Mouse (Mus musculus): ENCODE results near the gene Gtdc1. TPM values are rescaled to one million over a fixed set of nuclear protein-coding genes. Genes with fewer than 3 reads are reported as not detected.

The Gtdc1 gene
- polyA plus RNA-seq, 1 experiment from 2014 or later, result 13.6 TPM

DNA sequence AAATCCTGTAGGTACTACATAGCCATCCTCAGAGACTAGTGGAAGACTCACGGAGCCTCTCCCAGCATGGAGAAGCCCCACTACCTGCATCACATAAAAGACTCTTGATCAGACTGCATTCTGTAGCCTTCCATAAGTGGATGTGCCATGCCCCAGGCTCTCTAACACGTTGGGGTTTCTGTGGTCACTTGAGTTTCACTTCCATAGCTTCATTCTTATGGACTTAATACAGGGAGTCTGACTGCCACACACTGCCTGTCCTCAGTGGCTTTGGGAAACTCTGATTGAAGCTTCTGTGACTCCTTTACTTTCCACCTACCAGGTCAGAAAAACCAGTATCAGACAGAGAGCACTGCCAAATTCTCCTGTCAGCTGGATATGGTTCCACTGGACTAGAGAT lies 98.1 kb downstream of the Gtdc1 start:
- Histone ChIP-seq H3K27me3 (ENCODE audit: control insufficient read depth, insufficient read depth, low read length) (no peaks in the 10 kb centered on the region), H3K27ac (ENCODE audit: low read depth, low read length) (no peak overlapping the region), H3K4me1 (ENCODE audit: control insufficient read depth, insufficient read depth, low read length) (no peaks in the 10 kb centered on the region), H3K4me3 (ENCODE audit: low read length) (no peak overlapping the region), H3K9ac (ENCODE audit: low read depth, low read length) (no peak overlapping the region), H3K9me3 (ENCODE audit: control insufficient read depth, low read length) (no peaks in the 10 kb centered on the region), H3K36me3 (ENCODE audit: control insufficient read depth, insufficient read depth, low read length) (no peaks in the 10 kb centered on the region), H3K4me2 (replicated peaks; ENCODE audit: low read depth, low read length) (no peak overlapping the region)
- 86% methylated on average over 2 of the region's 2 CpGs for WGBS
- ATAC-seq (ENCODE audit: low FRiP score, low TSS enrichment), result no peak

DNA sequence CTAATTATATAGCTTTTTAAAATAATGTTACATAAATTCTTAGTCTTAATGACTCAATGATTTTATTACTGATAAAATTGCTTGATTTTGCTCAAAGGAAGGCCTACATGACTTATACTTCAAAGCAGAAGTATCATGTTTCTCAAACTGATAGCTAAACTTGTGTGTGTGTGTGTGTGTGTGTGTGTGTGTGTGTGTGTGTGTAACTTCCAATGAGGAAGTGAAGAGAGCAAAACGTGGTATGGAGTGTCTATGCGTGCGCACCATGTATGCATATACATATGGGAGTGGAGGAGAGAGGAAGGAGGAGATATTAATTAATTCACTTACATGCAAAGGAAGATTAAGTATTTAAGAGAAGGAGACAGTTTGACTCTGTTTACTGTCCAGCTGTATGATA lies 100.8 kb downstream of the Gtdc1 start:
- Histone ChIP-seq H3K9ac (ENCODE audit: low read depth, low read length) (no peak overlapping the region), H3K4me2 (replicated peaks; ENCODE audit: low read depth, low read length) (no peak overlapping the region), H3K9me3 (ENCODE audit: control insufficient read depth, low read length) (no peaks in the 10 kb centered on the region), H3K4me1 (ENCODE audit: control insufficient read depth, insufficient read depth, low read length) (no peaks in the 10 kb centered on the region), H3K27ac (ENCODE audit: low read depth, low read length) (no peak overlapping the region), H3K4me3 (ENCODE audit: low read length) (no peak overlapping the region), H3K27me3 (ENCODE audit: control insufficient read depth, insufficient read depth, low read length) (no peaks in the 10 kb centered on the region), H3K36me3 (ENCODE audit: control insufficient read depth, insufficient read depth, low read length) (no peaks in the 10 kb centered on the region)
- ATAC-seq (ENCODE audit: low FRiP score, low TSS enrichment), result no peak
- WGBS, result 94% methylated on average over 3 of the region's 3 CpGs

DNA sequence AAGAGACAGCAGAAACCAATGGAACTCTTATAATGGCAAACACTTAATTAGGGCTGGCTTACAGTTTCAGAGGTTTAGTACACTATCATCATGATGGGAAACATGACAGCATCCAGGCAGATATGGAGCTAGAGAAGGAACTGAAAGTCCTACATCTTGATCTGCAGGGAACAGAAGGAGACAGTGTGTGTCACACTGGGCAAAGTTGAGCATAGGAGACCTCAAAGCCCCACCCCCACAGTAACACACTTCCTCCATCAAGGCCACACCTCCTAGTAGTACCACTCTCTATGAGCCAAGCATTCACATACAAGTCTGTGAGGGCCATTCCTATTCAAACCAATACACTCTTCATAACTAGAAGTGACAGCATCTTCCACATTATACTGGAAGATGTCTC lies 109.7 kb downstream of the Gtdc1 start:
- H3K4me3 ChIP-seq (ENCODE audit: low read length), result no peak overlapping the region
- no peaks in the 10 kb centered on the region for H3K27me3 ChIP-seq (ENCODE audit: control insufficient read depth, insufficient read depth, low read length)
- H3K9me3 ChIP-seq (ENCODE audit: control insufficient read depth, low read length), result no peaks in the 10 kb centered on the region
- H3K36me3 ChIP-seq (ENCODE audit: control insufficient read depth, insufficient read depth, low read length), result no peaks in the 10 kb centered on the region
- H3K4me2 ChIP-seq (replicated peaks; ENCODE audit: low read depth, low read length), result no peak overlapping the region
- no peak for ATAC-seq (ENCODE audit: low FRiP score, low TSS enrichment)
- H3K4me1 ChIP-seq (ENCODE audit: control insufficient read depth, insufficient read depth, low read length), result no peaks in the 10 kb centered on the region
- no peak overlapping the region for H3K9ac ChIP-seq (ENCODE audit: low read depth, low read length)
- no peak overlapping the region for H3K27ac ChIP-seq (ENCODE audit: low read depth, low read length)

DNA sequence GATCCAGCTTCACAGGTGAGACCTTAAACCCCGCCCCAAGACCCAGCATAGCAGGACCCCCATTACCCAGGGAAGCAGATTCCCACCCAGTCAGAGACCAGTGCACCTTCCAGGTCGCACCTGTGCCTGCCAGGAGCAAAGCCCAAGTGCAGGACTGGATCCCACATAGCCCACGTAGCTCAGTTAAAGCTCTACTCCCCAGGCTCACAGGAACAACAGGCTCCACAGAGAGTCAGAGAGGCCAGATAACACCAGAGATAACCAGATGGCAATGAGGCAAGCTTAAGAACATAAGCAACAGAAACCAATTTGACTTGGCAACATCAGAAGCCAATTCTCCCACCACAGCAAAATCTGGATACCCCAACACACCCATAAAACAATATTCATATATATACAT lies 113.7 kb downstream of the Gtdc1 start:
- Histone ChIP-seq H3K36me3 (ENCODE audit: control insufficient read depth, insufficient read depth, low read length) (no peaks in the 10 kb centered on the region), H3K27ac (ENCODE audit: low read depth, low read length) (no peak overlapping the region), H3K9ac (ENCODE audit: low read depth, low read length) (no peak overlapping the region), H3K27me3 (ENCODE audit: control insufficient read depth, insufficient read depth, low read length) (no peaks in the 10 kb centered on the region), H3K4me3 (ENCODE audit: low read length) (no peak overlapping the region), H3K4me2 (replicated peaks; ENCODE audit: low read depth, low read length) (no peak overlapping the region), H3K9me3 (ENCODE audit: control insufficient read depth, low read length) (no peaks in the 10 kb centered on the region), H3K4me1 (ENCODE audit: control insufficient read depth, insufficient read depth, low read length) (no peaks in the 10 kb centered on the region)
- ATAC-seq (ENCODE audit: low FRiP score, low TSS enrichment), result no peak
- 67% methylated on average over 3 of the region's 3 CpGs for WGBS

DNA sequence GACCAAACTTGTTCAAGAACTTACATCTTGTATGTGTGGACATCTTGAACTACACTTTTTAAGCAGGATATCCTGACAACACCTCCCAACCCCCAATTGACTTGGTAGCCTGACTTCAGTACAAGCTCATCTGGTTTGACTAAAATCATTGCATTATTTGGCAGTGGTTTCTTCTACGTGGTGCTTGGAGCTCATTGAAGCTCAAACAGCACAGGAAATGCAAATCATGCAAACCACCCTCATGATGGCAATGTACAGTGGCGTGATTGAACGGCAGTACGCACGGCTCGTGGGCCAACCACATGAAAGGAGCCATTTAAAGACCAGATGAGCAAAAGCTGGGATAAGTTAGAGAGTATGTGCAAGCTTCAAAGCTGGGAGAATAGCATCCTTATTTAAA lies 123.0 kb downstream of the Gtdc1 start:
- Histone ChIP-seq H3K9me3 (ENCODE audit: control insufficient read depth, low read length) (no peaks in the 10 kb centered on the region), H3K36me3 (ENCODE audit: control insufficient read depth, insufficient read depth, low read length) (no peaks in the 10 kb centered on the region), H3K9ac (ENCODE audit: low read depth, low read length) (no peak overlapping the region), H3K27ac (ENCODE audit: low read depth, low read length) (no peak overlapping the region), H3K4me2 (replicated peaks; ENCODE audit: low read depth, low read length) (no peak overlapping the region), H3K4me3 (ENCODE audit: low read length) (no peak overlapping the region), H3K27me3 (ENCODE audit: control insufficient read depth, insufficient read depth, low read length) (no peaks in the 10 kb centered on the region), H3K4me1 (ENCODE audit: control insufficient read depth, insufficient read depth, low read length) (no peaks in the 10 kb centered on the region)
- WGBS, result 84% methylated on average over 6 of the region's 6 CpGs
- ATAC-seq (ENCODE audit: low FRiP score, low TSS enrichment), result no peak

DNA sequence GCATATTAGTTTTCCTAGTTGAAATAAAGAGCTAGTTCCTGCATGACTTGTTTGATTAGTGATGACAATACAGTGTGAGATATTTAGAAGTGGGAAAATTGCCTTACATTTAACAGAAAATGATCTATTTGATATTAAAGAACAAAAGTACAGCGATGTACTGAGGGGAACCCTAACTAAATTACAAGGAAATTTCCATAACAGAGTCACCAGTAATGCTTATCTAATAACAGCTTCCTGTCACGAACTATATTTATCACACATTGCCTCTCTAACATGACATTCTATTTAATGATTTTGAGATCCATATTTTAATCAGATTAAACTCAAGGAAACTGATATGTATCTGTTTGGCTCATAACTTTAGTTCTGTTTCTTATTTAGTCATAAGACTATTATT lies 126.1 kb downstream of the Gtdc1 start:
- ATAC-seq (ENCODE audit: low FRiP score, low TSS enrichment), result no peak
- WGBS, result 80% methylated on average over 2 of the region's 2 CpGs

DNA sequence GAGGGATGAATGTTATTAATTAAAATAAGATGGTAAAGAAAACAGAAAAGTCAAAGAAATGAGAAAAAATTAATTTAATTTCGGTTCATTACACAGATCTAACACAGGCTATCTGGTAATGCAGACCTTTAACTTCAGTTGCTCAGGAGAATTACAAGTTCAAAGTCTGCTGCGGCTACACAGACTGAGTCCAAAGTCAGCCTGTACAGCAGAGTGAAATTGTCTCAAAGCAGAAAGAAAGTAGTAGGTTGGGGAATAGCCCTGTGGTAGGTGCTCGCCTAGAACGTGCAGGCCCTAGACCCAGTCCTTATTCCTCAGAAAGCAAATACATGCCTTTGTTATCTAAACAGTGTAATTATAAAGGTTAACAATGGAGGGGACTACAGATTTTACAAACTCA lies 135.6 kb downstream of the Gtdc1 start:
- 90% methylated on average over 4 of the region's 4 CpGs for WGBS
- no peak overlapping the region for H3K9ac ChIP-seq (ENCODE audit: low read depth, low read length)
- no peaks in the 10 kb centered on the region for H3K27me3 ChIP-seq (ENCODE audit: control insufficient read depth, insufficient read depth, low read length)
- H3K4me2 ChIP-seq (replicated peaks; ENCODE audit: low read depth, low read length), result no peak overlapping the region
- H3K4me1 ChIP-seq (ENCODE audit: control insufficient read depth, insufficient read depth, low read length), result no peaks in the 10 kb centered on the region
- H3K9me3 ChIP-seq (ENCODE audit: control insufficient read depth, low read length), result no peaks in the 10 kb centered on the region
- H3K4me3 ChIP-seq (ENCODE audit: low read length), result no peak overlapping the region
- no peaks in the 10 kb centered on the region for H3K36me3 ChIP-seq (ENCODE audit: control insufficient read depth, insufficient read depth, low read length)
- ATAC-seq (ENCODE audit: low FRiP score, low TSS enrichment), result no peak
- no peak overlapping the region for H3K27ac ChIP-seq (ENCODE audit: low read depth, low read length)

More for the DNA sequence above, 126.1 kb downstream of the Gtdc1 start:
- no peaks in the 10 kb centered on the region for H3K4me1 ChIP-seq (ENCODE audit: control insufficient read depth, insufficient read depth, low read length)
- no peaks in the 10 kb centered on the region for H3K27me3 ChIP-seq (ENCODE audit: control insufficient read depth, insufficient read depth, low read length)
- H3K4me2 ChIP-seq (replicated peaks; ENCODE audit: low read depth, low read length), result no peak overlapping the region
- no peak overlapping the region for H3K4me3 ChIP-seq (ENCODE audit: low read length)
- H3K9ac ChIP-seq (ENCODE audit: low read depth, low read length), result no peak overlapping the region
- no peaks in the 10 kb centered on the region for H3K36me3 ChIP-seq (ENCODE audit: control insufficient read depth, insufficient read depth, low read length)
- no peaks in the 10 kb centered on the region for H3K9me3 ChIP-seq (ENCODE audit: control insufficient read depth, low read length)
- no peak overlapping the region for H3K27ac ChIP-seq (ENCODE audit: low read depth, low read length)

DNA sequence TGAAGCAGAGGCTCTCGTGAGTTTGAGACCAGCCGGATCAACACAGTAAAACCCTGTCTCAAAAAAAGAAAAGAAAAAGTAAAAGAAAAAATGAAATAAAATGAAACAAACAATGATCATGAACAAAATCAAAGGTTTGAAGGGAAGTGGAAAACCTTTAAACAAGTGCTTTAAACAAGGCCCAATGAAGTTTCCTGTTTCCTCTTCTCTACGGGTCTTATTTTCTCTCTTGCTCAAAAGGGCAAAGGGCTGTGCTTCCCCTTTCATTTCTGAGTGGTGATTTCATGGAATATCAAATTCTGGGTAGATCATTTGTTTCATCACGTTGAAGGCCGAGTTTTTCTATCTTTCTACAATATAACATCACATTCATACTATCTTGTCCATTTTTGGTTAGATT lies 136.3 kb downstream of the Gtdc1 start:
- 83% methylated on average over 5 of the region's 5 CpGs for WGBS
- Histone ChIP-seq H3K4me3 (ENCODE audit: low read length) (no peak overlapping the region), H3K9me3 (ENCODE audit: control insufficient read depth, low read length) (no peaks in the 10 kb centered on the region)

DNA sequence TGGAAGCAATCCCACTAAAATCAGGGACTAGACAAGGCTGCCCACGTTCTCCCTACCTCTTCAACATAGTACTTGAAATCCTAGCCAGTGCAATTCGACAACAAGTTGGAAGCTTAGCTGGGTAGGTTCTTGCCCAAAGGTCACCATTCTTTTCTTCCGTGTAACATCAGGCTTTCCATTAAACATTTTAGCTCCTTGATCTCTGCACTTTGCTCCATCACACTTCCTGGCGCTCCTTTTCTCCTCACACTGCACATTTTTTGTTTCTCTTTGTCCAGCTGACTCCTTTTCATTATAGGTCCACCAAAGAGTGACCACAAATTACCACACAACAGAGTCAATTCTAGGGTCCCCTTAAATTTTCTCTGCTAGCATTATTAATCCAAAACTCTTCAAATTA lies 144.7 kb downstream of the Gtdc1 start:
- H3K9ac ChIP-seq (ENCODE audit: low read depth, low read length), result no peak overlapping the region
- H3K4me3 ChIP-seq (ENCODE audit: low read length), result no peak overlapping the region
- H3K4me1 ChIP-seq (ENCODE audit: control insufficient read depth, insufficient read depth, low read length), result no peaks in the 10 kb centered on the region
- ATAC-seq (ENCODE audit: low FRiP score, low TSS enrichment), result no peak
- WGBS, result 91% methylated on average over 4 of the region's 4 CpGs
- no peaks in the 10 kb centered on the region for H3K9me3 ChIP-seq (ENCODE audit: control insufficient read depth, low read length)
- H3K27me3 ChIP-seq (ENCODE audit: control insufficient read depth, insufficient read depth, low read length), result no peaks in the 10 kb centered on the region
- H3K36me3 ChIP-seq (ENCODE audit: control insufficient read depth, insufficient read depth, low read length), result no peaks in the 10 kb centered on the region
- no peak overlapping the region for H3K4me2 ChIP-seq (replicated peaks; ENCODE audit: low read depth, low read length)
- H3K27ac ChIP-seq (ENCODE audit: low read depth, low read length), result no peak overlapping the region

More for the DNA sequence above, 136.3 kb downstream of the Gtdc1 start:
- H3K4me1 ChIP-seq (ENCODE audit: control insufficient read depth, insufficient read depth, low read length), result no peaks in the 10 kb centered on the region
- H3K36me3 ChIP-seq (ENCODE audit: control insufficient read depth, insufficient read depth, low read length), result no peaks in the 10 kb centered on the region
- H3K9ac ChIP-seq (ENCODE audit: low read depth, low read length), result no peak overlapping the region
- no peak for ATAC-seq (ENCODE audit: low FRiP score, low TSS enrichment)
- no peak overlapping the region for H3K4me2 ChIP-seq (replicated peaks; ENCODE audit: low read depth, low read length)
- no peak overlapping the region for H3K27ac ChIP-seq (ENCODE audit: low read depth, low read length)
- H3K27me3 ChIP-seq (ENCODE audit: control insufficient read depth, insufficient read depth, low read length), result no peaks in the 10 kb centered on the region

DNA sequence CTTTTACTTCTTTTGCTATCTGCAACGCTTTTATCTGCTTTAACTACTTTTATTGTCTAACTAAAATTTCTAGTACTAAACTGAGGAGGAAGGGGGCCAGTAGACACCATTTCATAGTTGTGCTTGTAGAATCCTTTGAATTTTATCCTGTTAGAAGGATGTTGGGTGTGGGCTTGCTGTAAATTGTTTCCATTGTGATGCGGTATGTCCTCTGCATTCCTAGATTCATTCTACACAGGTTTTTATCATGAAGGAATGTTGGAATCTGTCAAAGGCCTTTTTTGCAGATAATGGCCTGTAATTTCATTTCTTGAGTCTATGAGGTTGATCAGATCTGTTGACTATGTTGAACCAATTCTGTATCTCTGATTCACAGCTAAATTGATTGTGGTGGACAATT lies 146.5 kb downstream of the Gtdc1 start:
- Histone ChIP-seq H3K9me3 (ENCODE audit: control insufficient read depth, low read length) (no peaks in the 10 kb centered on the region), H3K27me3 (ENCODE audit: control insufficient read depth, insufficient read depth, low read length) (no peaks in the 10 kb centered on the region), H3K27ac (ENCODE audit: low read depth, low read length) (no peak overlapping the region), H3K9ac (ENCODE audit: low read depth, low read length) (no peak overlapping the region), H3K4me3 (ENCODE audit: low read length) (no peak overlapping the region), H3K4me1 (ENCODE audit: control insufficient read depth, insufficient read depth, low read length) (no peaks in the 10 kb centered on the region), H3K36me3 (ENCODE audit: control insufficient read depth, insufficient read depth, low read length) (no peaks in the 10 kb centered on the region), H3K4me2 (replicated peaks; ENCODE audit: low read depth, low read length) (no peak overlapping the region)
- ATAC-seq (ENCODE audit: low FRiP score, low TSS enrichment), result no peak
- WGBS, result 95% methylated on average over 2 of the region's 2 CpGs

Data from kidney, embryonic 14.5 days (tissue).